Mouse (Mus musculus) layer of hippocampus, postnatal 10 days (tissue): ENCODE measurements around the gene Efcab8. TPM values are rescaled to one million over a fixed set of nuclear protein-coding genes. Genes with fewer than 3 reads are reported as not detected.
"Not testable (repeated sequence)": the region's sequence is repeated elsewhere in the genome, so short reads cannot be mapped to it uniquely, and the experiment has no call there.

ENCODE experiments used
- DNase-seq, 2 experiments: peaks; one replicate each; pipeline ENCODE4 v3.0.0; 2021; ENCODE audit warnings: low spot score in 2 of 2
- total RNA-seq, 2 experiments: library from RNA; stranded (reverse); gene quantifications; 2 replicates each; pipeline ENCODE4 v1.2.3; 2021

The Efcab8 gene
- total RNA-seq, 2 experiments from 2014 or later: 0.47 to 0.69 TPM

GRCm38 (mm10) chr2:153824593-153824992 is 44.9 kb downstream of the Efcab8 start:
- DNase-seq: peak in 1 of 2 experiments; percentile 16

- DNase-seq: not testable (repeated sequence)
Measured at GRCm38 (mm10) chr2:153825900-153826299, 46.2 kb downstream of the Efcab8 start.

DNA sequence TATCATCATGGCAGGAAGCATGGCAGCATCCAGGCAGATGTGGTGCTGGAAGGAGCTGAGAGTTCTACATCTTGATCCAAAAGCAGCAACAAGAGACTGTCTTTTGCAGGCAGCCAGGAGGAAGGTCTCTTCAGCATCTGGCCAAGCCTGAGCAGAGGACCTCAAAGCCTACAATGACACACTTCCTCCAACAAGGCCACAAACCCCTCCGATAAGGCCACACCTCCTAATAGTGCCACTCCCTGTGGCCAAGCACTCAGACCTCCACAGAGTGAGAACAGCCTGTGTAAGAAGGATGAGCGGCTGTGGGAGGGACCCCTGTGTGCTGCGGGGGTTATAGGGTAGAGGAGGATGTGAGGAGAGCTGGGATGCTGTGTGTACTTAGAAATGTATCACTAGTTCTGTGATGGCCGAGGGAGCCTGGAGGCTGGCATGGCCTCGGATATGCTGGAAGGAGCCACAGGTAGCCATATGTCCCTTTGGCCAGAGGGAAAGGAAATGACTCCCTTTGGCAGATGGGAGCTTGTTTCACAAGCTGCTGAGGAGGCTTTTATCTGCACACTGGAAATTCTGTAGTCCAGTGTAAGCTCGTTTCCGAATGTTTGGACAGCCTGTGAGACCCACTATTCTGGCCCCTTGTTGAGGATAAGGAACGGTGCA is 47.6 kb downstream of the Efcab8 start:
- DNase-seq: no peak

- no peak for DNase-seq
Measured at GRCm38 (mm10) chr2:153828704-153829103, 49.0 kb downstream of the Efcab8 start.

DNA sequence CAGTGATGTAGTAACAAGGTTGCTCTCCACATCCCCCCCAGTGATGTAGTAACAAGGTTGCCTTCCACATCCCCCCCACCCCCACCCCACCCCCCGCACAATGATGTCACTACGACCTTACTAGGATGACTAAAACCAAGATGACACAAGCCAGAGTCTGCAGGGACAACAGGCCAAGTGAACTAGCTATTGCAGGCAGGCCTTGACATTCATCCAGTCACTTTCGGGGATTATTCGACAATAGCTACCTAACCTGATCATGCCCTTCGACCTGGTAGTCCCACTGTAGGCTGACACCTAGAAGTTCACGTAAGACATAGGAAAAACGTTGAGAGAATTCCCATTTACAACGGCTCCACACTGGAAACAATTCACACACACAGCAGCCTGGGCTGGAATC is 53.6 kb downstream of the Efcab8 start:
- no peak for DNase-seq

GRCm38 (mm10) chr2:153842854-153843253 is 63.1 kb downstream of the Efcab8 start:
- no peak for DNase-seq

DNA sequence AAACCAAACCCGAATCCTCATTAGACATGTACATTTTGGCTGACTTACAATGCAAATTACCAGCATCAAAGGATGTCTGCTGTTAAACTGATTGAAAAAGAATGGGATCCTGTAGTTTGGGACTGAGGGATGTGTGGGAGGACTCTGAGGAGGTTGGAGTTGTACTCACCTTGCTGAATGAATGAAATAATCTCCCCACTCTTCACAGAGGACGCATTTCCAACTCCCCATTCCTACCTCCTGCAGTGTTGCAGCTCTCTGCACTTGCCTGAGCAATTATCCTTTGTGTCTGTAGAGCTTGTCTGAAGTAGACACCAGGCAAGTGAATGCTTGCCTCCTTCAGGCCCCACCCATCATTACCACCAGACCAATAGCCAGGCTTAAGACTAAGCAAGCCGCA is 68.7 kb downstream of the Efcab8 start:
- DNase-seq: no peak

- peak; percentile 27 to 39 for DNase-seq
Measured at GRCm38 (mm10) chr2:153850351-153851029, 70.8 kb downstream of the Efcab8 start.

GRCm38 (mm10) chr2:153851030-153851360 is 71.3 kb downstream of the Efcab8 start:
- DNase-seq: peak; percentile 58 to 76

- DNase-seq: no peak
Measured at GRCm38 (mm10) chr2:153853544-153853943, 73.8 kb downstream of the Efcab8 start.

DNA sequence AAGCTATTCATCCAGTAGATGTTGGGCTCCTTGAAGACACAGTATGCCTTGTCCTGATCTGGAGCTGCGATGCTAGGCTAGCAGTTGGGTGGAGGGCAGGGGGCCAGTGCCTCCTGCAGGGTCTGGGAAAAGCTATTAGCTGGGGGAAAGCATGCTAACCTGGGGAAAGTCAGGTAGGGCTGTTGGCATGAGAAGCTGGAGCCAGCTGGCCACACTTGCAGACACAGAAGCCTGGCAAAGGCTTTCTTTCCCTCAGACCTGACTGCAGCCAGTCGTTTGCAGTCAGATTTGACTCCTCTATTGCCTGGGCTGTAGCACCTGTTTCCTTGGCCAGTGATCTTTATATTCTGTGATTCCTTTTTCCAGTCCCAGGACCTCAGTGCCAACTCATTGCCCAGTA is 79.8 kb downstream of the Efcab8 start:
- DNase-seq: no peak

DNA sequence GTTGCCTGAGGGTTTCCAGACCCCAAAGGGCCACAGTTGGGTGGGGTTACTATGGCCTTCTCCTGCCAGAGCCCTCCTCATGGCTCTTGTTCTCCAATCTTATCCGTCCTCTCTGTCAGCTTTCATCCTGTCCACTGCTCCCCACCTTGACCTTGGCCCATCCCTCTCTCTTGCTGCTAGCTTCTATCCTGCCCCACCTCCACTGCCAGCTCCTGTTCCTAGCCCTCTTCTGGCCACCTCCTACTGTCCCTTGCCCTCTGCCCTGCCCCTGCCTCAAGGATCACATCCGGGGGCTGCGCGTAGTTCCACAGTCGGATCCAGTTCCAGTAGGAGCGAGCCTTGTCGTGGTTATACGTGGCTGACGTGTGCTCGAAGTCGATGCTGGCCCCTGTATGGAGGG is 80.6 kb downstream of the Efcab8 start:
- no peak for DNase-seq

GRCm38 (mm10) chr2:153860715-153861114 is 81.0 kb downstream of the Efcab8 start:
- no peak for DNase-seq

- DNase-seq: no peak
Measured at GRCm38 (mm10) chr2:153861960-153862359, 82.2 kb downstream of the Efcab8 start.

DNA sequence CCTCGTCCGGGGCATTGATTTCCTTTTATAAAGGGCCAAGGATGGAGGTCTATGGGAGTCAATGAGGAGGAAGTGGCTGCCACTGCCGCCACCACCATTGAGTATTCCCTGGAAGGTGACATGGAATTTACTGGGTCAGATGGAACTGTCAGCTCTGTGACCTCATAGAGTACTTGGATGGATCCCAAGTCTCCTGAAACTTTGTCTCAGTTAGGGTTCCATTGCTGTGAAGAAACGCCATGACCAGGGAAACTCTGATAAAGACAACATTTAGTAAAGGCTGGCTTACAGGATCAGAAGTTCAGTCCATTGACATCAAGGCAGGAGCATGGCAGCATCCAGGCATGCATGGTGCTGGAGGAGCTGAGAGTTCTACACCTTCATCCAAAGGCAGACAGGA is 91.3 kb downstream of the Efcab8 start, which contains the start of gene Sun5:
Sun5 (minus strand) TSS at position 101 of the 400 bp plus-strand sequence.
- DNase-seq: no peak

DNA sequence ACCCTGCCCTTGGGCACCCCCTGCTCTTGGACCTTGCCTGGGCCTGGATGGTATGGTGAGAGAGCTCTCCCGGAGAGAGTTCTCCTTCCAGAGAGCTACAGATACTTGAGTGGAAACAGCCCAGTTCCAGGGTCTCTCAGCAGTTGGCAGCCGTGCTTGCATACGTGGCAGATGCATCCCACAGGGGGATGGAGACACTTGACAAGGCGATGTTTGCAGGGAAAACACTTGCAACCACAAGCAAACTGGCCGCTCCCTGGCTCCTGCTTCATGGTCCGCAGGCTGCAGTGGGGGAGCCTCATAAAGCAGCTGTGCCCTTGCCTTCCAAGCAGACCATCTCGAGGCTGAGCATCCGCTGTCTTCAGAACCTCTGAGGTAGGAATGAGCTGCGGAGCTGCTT is 95.0 kb downstream of the Efcab8 start, which contains the start of gene Bpifb2:
Bpifb2 (plus strand) TSS at position 301 of the 400 bp plus-strand sequence.
- no peak for DNase-seq

Other genes starting within 250 kb of the Efcab8 start
- 10 to 100 TPM; 65.4 to 66.8 TPM for gene Nol4l, start 250.0 kb upstream of the Efcab8 start, total RNA-seq
- gene Commd7, start 147.2 kb upstream of the Efcab8 start, total RNA-seq: 10 to 100 TPM; 31.2 to 34.2 TPM
- gene Dnmt3b, start 130.5 kb upstream of the Efcab8 start, total RNA-seq: 1 to 10 TPM; 2.3 to 3.0 TPM
- gene Dnmt3c, start 83.3 kb upstream of the Efcab8 start, total RNA-seq: under 1 TPM in 1 of 2 experiments, not detected in 1; 0.16 TPM
- gene Mapre1, start 38.7 kb upstream of the Efcab8 start, total RNA-seq: 100 to 1,000 TPM; 141 to 192 TPM
- not detected for gene Sun5, start 91.2 kb downstream of the Efcab8 start, total RNA-seq
- gene Bpifb2, start 95.1 kb downstream of the Efcab8 start, total RNA-seq: not detected
- not detected for gene Bpifb6, start 120.5 kb downstream of the Efcab8 start, total RNA-seq
- not detected for gene Bpifb3, start 138.3 kb downstream of the Efcab8 start, total RNA-seq
- not detected for gene Bpifb4, start 158.3 kb downstream of the Efcab8 start, total RNA-seq
- not detected for gene Bpifa6, start 195.0 kb downstream of the Efcab8 start, total RNA-seq
- gene Bpifa2, start 228.3 kb downstream of the Efcab8 start, total RNA-seq: not detected